Mouse (Mus musculus) urinary bladder, adult 2 months (tissue): ENCODE results near the gene Bcl11b. TPM values are rescaled to one million over a fixed set of nuclear protein-coding genes. Genes with fewer than 3 reads are reported as not detected.

Experiments used
- DNase-seq: peaks from one replicate; pipeline ENCODE4 v3.0.0; 2022; ENCODE audit warnings: low spot score
- polyA plus RNA-seq: library from polyadenylated mRNA; depleted of rRNA; stranded (reverse); fragments of >200 nt; gene quantifications from 2 replicates; pipeline ENCODE4 v1.2.3, GENCODE M21; 2012

Gene Bcl11b
- polyA plus RNA-seq, 1 experiment, result 0.44 TPM

DNA sequence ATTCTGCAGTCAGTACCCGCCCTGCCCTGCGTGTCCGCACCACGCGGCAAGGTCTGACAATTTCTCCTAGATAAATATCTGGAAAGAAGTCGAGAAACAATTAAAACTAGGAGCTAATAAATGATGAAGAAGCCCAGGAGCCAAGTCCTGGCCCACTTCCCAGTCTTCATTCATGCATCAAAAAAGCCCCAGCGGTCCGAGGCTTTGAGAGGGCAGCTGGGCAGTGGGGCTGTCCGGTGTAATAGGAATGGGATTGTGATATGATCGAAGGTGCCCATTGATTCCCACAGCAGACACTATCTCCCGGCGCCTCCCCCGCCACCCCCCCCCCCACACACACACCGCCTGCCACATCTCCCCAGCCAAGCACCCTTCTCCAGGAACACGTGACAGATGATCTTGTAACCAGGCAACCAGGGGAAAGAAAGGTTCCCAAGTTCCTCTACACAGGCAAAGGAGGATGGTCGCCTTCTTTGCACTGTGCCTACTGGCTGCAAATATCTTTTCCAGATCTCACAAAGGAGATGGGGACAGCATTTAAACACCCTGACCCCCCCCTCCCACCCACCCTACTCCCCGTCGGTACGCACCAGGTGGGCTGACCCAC is 68.5 kb downstream of the Bcl11b start:
- DNase-seq, result no peak

DNA sequence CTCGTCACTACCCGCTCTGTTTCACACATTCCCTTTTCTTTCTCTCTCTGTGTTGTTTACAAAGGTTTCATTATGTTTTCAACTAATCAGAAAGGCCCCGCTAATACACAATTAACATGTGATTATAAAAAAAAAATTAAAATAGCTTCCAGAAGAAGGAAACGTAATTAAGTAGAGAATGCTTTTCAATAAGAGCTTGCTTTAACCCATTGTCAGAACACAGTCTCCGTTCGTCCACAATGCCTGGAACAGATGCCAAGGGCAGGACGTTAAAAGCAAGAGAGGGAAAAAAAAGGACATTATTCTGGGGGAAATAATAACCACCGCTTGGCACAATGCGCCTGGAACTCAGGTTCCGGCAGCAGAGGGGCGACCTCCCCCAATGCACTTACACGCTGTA is 71.3 kb downstream of the Bcl11b start:
- DNase-seq, result no peak

DNA sequence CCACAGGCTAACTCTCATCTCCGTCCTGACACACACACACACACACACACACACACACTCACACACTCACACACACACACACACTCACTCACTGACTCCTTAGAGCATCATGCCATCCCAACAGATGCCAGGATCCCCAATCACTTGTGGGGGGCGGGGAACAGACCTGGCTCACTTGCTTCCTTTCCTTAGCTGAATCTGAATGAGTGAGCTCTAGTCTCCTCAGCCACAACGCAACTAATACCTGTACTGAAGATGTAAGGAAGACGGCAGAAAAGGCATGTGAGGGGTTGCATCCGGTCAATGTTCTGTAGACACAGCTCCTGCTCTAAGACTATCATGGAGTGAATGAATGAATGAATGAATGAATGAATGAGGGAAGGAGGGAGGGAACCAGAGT is 71.9 kb downstream of the Bcl11b start:
- DNase-seq, result no peak

DNA sequence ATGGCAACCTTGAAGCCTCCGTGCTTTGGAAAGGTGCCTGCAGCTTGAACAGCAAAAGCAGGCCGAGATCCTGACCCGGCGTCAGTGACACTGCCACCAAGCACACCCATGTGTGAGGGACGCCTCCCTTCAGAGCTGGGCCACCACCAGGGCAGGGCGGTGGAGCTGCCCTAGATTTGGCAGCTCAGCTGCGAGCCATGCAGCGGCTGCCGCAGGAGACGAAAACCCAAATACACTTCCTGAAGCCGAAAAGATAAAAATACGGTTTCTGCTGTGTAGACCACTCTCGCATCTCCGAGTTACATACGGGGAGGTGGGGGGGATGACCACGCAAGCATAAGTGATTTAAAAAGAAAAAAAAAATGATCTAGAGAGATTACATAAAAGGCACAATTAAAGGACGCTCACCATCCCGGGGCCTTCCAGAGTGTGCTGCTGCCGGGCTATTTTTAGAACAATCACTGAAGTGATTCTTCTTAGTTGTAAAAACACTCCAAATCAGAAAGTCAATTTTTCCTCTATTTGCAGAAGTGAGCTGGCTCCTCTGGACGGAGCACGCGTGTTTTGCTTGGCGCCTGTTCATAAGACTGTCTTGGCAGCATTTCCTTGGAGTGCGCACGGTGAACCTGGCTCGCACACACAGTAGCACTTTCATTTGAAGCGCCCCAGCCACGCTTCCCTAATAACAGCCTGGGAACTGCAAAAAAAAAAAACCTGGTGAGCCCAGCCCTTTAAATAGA is 72.6 kb downstream of the Bcl11b start:
- DNase-seq, result no peak

DNA sequence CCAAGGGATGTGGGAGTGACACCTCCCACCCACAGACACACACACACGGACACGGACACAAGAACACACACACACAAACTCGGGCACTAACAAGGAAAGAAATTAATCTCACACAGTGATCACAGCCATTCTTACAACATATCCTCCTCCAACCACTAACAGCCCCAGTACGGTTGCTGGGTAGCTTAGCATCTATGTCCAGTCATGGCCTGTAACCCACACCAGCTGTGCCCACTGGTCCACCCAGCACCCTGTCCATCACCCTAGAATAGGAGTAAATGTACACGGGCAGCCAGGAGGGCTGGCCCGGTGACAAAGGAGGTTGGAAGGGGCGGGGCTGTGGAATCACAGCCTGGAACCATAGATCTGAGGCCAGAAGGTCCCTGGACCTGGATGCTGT is 74.5 kb downstream of the Bcl11b start:
- DNase-seq, result no peak

DNA sequence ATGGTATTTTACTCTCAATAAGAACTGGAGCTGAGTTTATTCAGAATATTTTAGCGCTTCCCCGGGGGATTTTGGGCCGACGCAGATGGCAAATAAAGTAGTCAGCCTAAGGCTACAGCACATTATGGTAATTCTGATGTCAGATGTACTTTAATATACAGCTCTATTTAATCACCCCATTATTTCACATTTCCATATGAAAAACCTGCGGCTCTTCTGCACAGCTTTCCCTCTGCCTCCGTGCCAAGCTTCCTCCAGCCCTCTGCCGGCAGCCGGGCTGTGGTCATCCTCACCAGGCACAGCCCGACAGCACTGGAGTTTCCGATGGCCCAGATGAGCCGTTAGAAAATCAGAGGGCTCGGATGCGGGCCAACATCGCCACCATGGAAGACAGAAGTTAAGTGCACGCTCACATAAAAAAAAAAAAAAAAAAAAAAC is 74.9 kb downstream of the Bcl11b start:
- DNase-seq, result no peak

DNA sequence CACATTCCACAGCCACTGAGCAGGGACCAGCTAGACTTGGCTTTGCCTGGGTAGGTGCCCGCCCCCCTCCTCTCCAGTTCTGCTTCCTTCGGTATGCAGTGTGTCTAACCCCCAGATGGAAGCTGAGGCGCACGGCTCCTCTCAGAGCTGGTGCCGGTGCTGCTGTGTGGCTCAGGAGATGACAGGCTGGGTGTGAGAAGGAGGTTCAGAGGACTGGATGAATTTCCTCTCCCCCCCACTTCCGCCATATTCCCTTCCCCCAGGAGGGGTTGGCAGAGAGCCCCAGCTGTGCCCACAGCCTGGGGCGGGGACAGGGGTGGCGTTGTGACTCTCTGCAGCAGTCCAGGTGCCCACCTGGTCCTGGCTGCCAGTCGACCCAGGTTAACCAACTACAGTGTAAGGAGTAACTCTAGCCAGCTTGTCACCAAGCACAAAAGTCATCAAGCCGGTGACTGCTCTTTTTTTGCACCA is 75.4 kb downstream of the Bcl11b start:
- DNase-seq, result no peak

DNA sequence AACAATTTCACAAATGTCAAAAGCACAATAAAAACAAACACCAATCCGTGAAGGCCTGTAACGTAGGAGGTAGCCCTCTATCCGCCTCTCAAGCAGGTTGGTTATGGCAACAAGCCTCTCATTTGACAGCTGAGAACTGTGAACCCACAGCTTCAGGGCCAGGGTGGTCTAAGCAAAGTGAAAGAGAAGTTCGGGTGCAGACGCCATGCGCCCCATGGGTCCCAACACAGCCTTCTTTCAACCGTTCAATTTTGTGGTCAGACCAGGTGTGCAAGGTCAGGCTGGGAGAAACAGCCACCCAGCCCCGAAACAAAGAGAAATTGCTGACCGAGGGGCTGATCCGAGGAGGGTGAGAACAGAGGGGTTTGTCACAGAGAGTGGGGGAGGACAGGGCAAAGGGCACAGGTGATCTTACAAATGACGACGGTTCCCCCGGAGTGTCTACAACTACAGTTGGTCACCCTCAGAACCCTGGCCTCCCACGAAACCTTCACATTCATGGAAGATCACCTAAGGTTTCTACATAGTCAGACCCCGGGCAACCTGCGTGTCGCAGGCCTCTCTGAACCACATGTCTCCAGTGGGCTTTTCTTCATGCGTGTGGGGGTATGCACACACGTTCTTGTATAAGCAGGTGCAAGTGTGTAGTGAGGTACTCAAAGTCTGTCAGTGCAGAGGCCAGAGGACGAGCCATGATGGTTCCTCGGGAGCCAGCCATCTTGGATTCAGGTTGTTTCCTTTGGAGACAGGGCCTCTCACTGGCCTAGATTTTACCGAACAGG is 77.1 kb downstream of the Bcl11b start:
- no peak for DNase-seq

DNA sequence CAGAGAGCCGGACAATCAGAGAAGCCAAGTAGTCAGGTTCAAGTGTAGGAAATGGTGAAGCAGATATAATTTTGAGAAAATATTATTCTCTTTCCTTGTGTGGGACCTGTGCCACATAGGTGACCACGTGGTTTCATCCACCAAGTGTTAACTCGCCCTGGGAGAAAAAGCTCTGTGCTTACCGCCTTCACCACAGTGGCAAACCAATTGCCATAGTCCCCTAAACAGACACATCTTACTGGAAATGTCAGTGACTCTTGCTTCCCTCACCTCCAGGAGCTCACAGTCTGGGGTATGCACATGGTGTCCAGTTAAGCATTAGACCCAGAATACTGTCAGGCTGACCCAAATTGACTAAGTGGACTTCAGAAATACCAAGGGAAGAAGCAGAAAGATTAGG is 78.7 kb downstream of the Bcl11b start:
- DNase-seq, result no peak

DNA sequence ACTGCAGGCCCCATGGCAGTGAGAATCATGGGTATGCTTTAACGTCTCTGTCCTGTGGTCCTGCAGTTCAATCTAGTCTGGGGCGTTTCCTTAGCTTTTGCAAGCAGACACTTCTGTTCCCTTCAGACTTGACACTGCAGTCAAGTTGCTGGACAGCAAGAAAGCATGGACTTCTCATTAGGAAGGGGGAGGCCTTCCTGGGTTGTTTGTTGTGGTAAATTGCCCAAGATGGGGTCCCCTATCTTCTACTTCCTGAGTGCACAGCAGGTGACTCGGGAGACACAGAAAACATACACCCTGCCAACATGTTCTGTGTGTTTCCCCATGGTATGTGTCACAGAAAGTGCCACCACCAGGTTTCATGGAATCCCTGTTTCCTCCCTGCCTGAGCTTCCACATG is 79.4 kb downstream of the Bcl11b start:
- DNase-seq, result no peak

DNA sequence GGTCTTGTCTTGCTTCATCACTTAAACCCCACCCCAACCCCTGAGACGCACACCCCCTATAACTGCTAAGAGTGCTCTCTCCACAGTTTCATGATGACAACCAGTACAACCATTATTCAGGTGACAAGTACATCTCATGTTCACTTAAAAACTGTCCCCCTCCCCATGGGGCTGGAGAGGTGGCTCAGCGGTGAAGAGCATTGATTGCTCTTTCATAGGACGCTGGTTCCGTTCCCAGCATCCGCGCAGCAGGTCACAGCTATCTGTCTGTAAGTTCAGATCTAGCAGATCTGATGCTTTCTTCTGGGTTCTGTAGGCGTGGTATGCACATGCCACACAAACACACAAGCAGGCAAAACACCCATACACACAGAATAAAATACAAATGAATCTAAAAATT is 81.2 kb downstream of the Bcl11b start:
- no peak for DNase-seq

DNA sequence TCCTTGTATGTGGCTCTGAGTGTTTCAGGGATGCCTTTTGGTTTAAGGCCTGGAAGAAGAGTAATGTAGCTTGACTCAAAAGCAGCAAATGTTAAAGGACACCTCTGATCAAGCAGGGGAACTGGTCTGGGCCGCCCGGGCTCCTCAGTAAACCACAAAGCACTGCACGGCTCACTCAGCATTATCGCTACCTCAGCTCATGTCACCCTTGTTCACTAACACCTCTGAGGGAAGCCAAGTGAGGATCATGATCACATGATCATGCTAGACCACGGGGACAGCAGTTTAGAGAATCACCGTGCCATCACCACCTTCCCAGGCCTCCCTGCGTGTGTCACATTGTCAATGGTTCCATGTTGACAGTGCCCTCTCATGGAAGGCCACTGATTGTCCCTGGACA is 81.8 kb downstream of the Bcl11b start:
- DNase-seq, result no peak

DNA sequence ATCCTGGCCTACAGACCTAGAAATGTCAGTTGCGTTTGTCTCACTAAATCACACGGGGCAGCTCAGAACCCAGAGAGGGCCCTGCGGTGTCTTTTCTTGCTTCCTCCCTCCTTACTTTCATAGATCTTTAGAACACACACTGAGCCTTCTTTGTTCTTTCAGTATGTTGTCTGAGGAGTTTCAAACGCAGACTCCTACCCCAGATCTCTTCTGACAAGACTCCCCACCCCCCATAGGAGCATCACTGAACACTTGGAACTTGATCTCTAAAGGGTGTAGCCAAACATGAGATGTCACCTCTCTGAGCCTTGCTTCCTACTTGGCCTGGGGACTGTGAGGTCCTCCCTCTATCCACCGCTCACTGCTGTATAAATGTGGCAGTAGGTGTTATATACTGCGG is 82.2 kb downstream of the Bcl11b start:
- no peak for DNase-seq

DNA sequence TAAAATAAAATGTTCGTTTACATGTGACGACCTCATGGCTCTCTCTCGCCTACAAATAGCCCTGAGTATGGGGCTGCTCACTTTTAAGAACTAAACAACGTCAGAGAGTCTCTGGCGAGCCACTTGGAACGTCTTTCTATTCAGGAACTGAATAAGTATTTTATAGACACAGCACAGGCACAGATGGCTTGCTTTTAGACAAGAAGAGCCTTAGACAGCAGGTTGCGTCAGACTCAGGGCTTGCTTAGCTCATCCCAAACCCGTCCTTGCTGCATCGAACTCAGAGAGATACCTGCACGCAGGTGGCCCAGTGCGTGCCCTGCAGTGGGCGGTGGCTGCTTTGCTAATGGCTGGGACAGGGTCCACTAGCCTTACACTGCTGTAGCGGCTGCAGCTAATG is 82.7 kb downstream of the Bcl11b start:
- no peak for DNase-seq

DNA sequence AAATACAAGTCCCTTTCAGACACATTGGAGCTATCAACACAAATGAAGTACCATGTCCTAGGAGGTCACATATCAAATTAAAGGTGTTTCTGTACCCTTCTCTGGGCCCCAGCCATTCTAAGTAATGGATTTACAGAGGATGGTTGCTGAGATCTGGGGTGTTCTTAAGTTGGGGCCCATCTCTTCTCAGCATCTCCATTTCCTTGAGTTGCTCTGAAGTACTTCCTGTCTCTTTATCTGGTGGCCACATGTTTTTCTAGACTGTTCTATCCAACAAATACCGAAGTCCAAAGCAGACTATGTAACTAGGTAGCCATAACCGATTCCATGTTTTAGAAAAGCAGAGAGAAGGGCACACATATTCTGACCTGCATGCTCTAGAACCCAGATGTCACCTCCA is 83.3 kb downstream of the Bcl11b start:
- DNase-seq, result no peak

DNA sequence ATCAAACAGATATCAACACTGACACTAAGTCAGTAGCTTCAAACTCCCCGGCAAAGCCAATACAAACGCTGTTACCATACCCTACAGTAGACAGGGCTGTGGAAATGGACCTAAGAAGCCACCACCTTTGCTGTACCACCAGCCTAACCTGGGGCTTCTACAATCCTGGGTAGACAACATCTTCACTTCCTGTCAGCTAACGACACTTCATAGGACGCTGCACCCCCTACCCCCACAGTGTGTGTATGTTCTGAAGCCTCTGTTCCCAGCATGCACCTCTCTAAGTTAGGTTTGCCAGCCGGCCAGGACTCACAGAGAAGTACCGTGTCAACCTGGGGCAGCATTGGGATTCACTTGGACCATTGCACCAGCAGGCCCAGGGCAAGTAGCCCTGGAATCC is 84.6 kb downstream of the Bcl11b start:
- no peak for DNase-seq

DNA sequence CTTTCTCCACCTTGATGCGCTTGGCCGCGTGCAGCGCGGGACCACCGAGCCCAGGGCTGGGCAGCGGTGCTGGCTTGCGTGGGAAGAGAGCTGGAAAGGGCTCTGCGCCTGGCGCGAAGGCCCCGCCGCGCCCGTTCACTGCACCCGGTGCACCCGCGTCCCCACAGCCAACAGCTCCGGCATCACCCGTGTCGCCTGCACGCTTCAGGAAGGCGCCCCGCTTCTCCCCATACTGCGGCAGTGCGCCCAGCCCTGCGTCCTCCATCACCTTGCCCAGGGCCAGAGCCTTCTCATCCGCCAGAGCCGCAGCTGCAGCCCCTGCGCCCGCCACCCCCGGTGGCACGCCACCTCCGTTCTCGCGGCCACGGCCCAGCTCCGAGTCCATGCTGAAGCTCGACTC is 87.4 kb downstream of the Bcl11b start:
- no peak for DNase-seq

DNA sequence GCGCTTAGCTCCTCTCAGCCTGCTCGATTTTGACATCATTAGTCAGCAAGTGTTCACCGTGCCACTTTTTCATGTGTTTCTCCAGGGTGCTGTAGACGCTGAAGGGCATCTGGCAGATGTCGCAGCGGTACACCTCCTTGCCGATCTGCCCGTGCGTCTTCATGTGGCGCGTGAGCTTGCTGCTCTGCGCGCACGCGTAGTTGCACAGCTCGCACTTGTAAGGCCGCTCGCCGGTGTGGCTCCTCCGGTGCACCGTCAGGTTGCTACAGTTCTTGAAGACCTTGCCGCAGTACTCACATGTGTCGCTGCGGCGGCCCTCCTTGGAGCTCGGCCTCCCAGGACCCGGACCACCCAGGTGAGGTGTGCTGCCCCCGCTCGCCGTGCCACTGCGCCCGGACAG is 88.0 kb downstream of the Bcl11b start:
- DNase-seq, result no peak

DNA sequence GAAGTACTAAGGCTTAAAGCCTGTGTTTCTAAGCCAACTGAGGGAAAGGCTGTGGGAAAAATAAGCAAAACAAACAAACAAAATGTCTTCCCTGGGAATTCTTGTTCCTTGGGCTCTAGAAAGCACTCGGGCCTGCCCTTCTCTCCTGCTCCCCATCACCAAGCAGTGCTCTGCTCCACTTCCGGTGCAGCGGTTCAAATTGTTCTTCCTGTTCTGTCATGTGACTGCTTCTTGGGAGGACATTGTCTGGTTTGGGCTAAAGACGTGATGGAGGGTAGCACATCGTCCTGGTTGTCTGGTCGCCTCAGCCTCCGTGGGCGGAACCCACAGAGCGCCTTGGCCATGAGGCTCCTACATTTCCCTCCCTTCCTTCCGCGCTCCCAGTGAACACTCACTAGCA is 94.6 kb downstream of the Bcl11b start:
- no peak for DNase-seq

DNA sequence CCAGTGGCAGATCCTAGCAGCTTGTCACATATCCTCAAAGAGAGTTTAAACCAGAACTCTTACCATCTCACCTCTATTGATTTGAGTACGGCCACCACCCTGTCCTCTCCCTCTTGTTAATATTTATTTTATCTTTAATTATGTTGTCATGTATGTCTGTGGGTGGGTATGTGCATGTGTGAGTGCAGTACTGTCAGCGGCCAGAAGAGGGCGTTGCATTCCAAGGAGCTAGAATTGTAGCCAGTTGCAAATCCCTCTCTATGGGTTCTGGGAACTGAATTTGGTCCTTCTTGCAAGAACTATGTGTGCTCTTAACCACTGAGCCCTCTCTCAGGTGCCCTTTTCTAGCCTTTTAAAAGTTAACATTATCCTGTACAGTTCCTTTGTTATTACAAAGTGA is 98.1 kb downstream of the Bcl11b start:
- no peak for DNase-seq

DNA sequence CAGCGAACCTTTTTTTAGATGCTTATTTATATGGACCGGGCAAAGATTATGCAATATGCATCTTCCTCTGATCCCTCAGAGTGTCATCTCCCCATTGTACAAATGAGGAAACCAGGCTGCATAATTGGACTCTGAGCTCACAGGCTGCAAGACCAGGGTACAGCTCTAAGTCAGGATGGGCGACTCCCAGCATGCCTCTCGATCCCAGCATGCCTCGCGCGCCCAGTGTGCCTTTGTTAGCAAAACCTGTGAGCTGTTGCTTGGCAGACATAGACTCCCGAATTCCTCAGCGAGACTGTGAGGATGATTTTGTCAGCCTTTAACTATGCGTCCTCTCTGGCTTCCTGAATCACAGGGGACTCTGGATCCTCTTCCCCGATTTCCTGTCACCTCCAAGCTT is 98.9 kb downstream of the Bcl11b start:
- DNase-seq, result no peak

DNA sequence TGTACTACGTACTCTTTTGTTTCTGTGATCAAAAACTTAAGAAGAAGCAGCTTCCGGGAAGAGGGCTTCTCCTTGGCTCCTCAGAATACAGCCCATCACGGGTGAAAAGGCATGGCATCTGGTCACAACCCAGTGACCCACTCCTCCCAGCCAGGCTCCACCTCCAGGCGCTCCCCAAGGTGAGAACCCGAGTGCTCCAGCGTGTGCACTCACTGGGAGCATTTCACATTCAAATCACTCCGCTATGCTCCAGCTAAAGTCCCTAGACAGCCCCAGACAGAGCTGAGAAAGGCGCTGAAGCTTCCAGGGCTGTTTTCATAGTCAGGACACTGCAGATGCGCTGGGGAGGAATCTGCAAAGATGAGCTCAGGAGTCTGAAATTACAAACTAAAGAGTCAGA is 99.5 kb downstream of the Bcl11b start:
- no peak for DNase-seq

DNA sequence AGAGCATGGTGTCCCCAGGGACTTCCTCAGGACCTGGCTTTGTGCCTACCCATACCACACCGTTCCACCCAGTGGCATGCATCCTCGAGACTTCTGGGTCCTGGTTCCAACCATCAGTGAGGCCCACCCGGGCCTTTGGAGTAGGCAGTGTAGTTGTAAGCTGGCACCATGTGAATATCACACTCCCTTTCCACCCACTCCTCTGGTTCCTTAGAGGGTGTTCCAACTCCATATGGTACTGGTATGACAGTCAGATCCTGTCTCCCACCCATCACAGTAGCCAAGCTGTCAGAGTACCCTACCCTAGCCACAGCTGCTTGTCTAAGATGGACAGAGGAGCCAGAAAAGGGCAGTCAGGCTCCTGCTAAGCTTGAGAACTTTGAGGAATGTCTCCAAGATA is 112.0 kb downstream of the Bcl11b start:
- no peak for DNase-seq
